Mouse (Mus musculus) megakaryocyte, embryonic 14.5 days (primary cell): Measurements from ENCODE around the gene Fdxr.

Experiments
- FLI1 ChIP-seq: IDR thresholded peaks from 2 replicates; pipeline ENCODE4 v1.6.1; 2012; ENCODE audit warnings: low read length, inconsistent platforms, mixed read lengths
- GATA1 ChIP-seq: IDR thresholded peaks from 3 replicates; pipeline ENCODE4 v1.6.1; 2012; ENCODE audit warnings: mixed read lengths, low read length, inconsistent platforms, borderline replicate concordance

- TF ChIP-seq GATA1 (no peak), FLI1 (no peak)
Measured at GRCm38 (mm10) chr11:115262954-115263353, 13.9 kb downstream of the Fdxr start.
